Mouse (Mus musculus): ENCODE measurements around the gene Crisp3.
"Not testable (repeated sequence)": the region's sequence is repeated elsewhere in the genome, so short reads cannot be mapped to it uniquely, and the experiment has no call there.

Gene Crisp3

GRCm38 (mm10) chr17:40242135-40242534, at the start of gene Crisp3:
Gene Crisp3, minus strand, starts transcription at chr17:40242288.
- no peak for DNase-seq (ENCODE audit: extremely low spot score, low spot score)

- DNase-seq (ENCODE audit: extremely low spot score, low spot score) = no peak
These were observed 43.3 kb upstream of the Crisp3 start for GRCm38 (mm10) chr17:40285435-40285834.

- no peak for DNase-seq (ENCODE audit: extremely low spot score, low spot score)
These were observed 33.4 kb upstream of the Crisp3 start for GRCm38 (mm10) chr17:40275519-40275918.

- DNase-seq (ENCODE audit: extremely low spot score, low spot score) = no peak
These were observed 32.9 kb upstream of the Crisp3 start for GRCm38 (mm10) chr17:40274906-40275470.

- DNase-seq (ENCODE audit: extremely low spot score, low spot score) = no peak
These were observed 10.4 kb upstream of the Crisp3 start for GRCm38 (mm10) chr17:40252487-40252886.

- DNase-seq (ENCODE audit: extremely low spot score, low spot score) = no peak
These were observed 33.5 kb downstream of the Crisp3 start, which contains the start of gene Pgk2 for GRCm38 (mm10) chr17:40208540-40208939. Gene Pgk2, minus strand, starts transcription at chr17:40208640.

- DNase-seq (ENCODE audit: extremely low spot score, low spot score) = not testable (repeated sequence)
These were observed 40.3 kb downstream of the Crisp3 start for GRCm38 (mm10) chr17:40201803-40202202.

- DNase-seq (ENCODE audit: extremely low spot score, low spot score) = not testable (repeated sequence)
These were observed 51.9 kb downstream of the Crisp3 start for GRCm38 (mm10) chr17:40190192-40190591.

Data from neural tube, embryonic 10.5 days (tissue).